ENCODE assay signal across 10 mouse cellular contexts in the genomic region with DNA sequence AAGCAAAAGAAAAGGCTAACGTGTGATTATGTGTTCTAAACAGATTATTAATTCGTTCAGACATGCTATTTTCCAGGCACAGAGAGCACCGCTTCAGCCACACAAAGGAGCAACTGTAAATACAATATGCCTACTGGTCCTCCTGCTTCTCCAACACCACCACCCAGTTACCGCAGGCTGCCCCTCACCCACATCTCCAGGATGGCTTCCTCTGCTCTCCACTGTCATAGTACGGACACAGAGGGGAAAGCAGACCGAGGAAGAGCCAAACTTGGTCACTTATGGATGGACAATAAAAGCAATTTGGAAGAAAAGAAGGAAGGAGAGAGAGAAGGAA.
DNase-seq lines count a peak whose midpoint lies in the region; ATAC-seq and TF ChIP-seq lines count a peak whose summit lies in the region.
"Had no signal": no experiment of that assay in that cellular context is flagged by ENCODE, and none has a peak within 500 bp of the region (broad histone marks: within the 10 kb centered on the region; RNA-seq: fewer than 3 reads in every experiment).

No protein-coding gene starts in this region.

- H3K4me2 ChIP-seq in lung, postnatal 0 days (replicated peaks; ENCODE audit: low read depth, low read length), result no peak overlapping the region; the same call in 1 of the 2 replicates
- H3K4me2 ChIP-seq in limb, embryonic 11.5 days (ENCODE audit: low read depth, severe bottlenecking), result peak overlapping the region; percentile 26; the same call in 1 of the 2 replicates
- peak overlapping the region; percentile 35 for H3K4me2 ChIP-seq in stomach, embryonic 14.5 days (replicated peaks; ENCODE audit: low read depth, low read length)

- no peak for ATAC-seq in lung, postnatal 0 days
- no peak for ATAC-seq in limb, embryonic 11.5 days (ENCODE audit: insufficient number of reproducible peaks, low FRiP score, low TSS enrichment, low read depth)
- ATAC-seq in stomach, embryonic 14.5 days (ENCODE audit: insufficient number of reproducible peaks, insufficient read depth, low FRiP score, low read depth), result no peak

- 51% methylated on average over 6 of the region's 6 CpGs for WGBS in lung, postnatal 0 days
- WGBS in limb, embryonic 11.5 days, result 52% methylated on average over 6 of the region's 6 CpGs
- 39% methylated on average over 6 of the region's 6 CpGs for WGBS in stomach, embryonic 14.5 days

- TF ChIP-seq CTCF in lung, postnatal 0 days (IDR thresholded peaks at IDR 0.05), result no peak

- TF ChIP-seq EP300 in lung, postnatal 0 days (IDR thresholded peaks at IDR 0.05), result 0 out of 2 replicates have a peak, but pooled peaks have one; percentile 11

- no peak overlapping the region for H3K4me3 ChIP-seq in lung, postnatal 0 days (ENCODE audit: low read depth, low read length)
- H3K4me3 ChIP-seq in limb, embryonic 11.5 days (ENCODE audit: low read depth, low read length), result no peak overlapping the region
- no peak overlapping the region for H3K4me3 ChIP-seq in stomach, embryonic 14.5 days (ENCODE audit: low read depth, low read length)

- no peak overlapping the region for H3K27ac ChIP-seq in lung, postnatal 0 days (ENCODE audit: low read length)
- H3K27ac ChIP-seq in limb, embryonic 11.5 days (replicated peaks; ENCODE audit: low read depth, low read length), result no peak overlapping the region
- H3K27ac ChIP-seq in stomach, embryonic 14.5 days (ENCODE audit: low read length), result peak overlapping the region; percentile 84

- no peaks in the 10 kb centered on the region for H3K9me3 ChIP-seq in lung, postnatal 0 days (ENCODE audit: low read length)
- H3K9me3 ChIP-seq in limb, embryonic 11.5 days (ENCODE audit: control insufficient read depth, low read length), result no peaks in the 10 kb centered on the region
- no peaks in the 10 kb centered on the region for H3K9me3 ChIP-seq in stomach, embryonic 14.5 days (ENCODE audit: control insufficient read depth, low read depth, low read length)

- no peaks in the 10 kb centered on the region for H3K4me1 ChIP-seq in lung, postnatal 0 days (ENCODE audit: insufficient read depth, low read depth, low read length)
- no peaks in the 10 kb centered on the region for H3K4me1 ChIP-seq in limb, embryonic 11.5 days (ENCODE audit: control insufficient read depth, insufficient read depth, low read length)
- peaks cover 24% of the 10 kb centered on the region; the same call in 1 of the 2 replicates for H3K4me1 ChIP-seq in stomach, embryonic 14.5 days (ENCODE audit: control insufficient read depth, insufficient read depth, low read length)

- H3K36me3 ChIP-seq in lung, postnatal 0 days (ENCODE audit: insufficient read depth, low read length), result no peaks in the 10 kb centered on the region
- no peaks in the 10 kb centered on the region for H3K36me3 ChIP-seq in limb, embryonic 11.5 days (ENCODE audit: control insufficient read depth, insufficient read depth, low read length)
- no peaks in the 10 kb centered on the region for H3K36me3 ChIP-seq in stomach, embryonic 14.5 days (ENCODE audit: control insufficient read depth, insufficient read depth, low read length)

- H3K9ac ChIP-seq in lung, postnatal 0 days (replicated peaks; ENCODE audit: low read depth), result no peak overlapping the region
- H3K9ac ChIP-seq in limb, embryonic 11.5 days (ENCODE audit: low read length), result 0 out of 2 replicates have a peak overlapping the region, but pooled peaks have one; percentile 9
- H3K9ac ChIP-seq in stomach, embryonic 14.5 days (replicated peaks; ENCODE audit: low read depth, low read length), result no peak overlapping the region

- H3K27me3 ChIP-seq in lung, postnatal 0 days (replicated peaks; ENCODE audit: insufficient read depth, low read length), result no peaks in the 10 kb centered on the region
- no peaks in the 10 kb centered on the region for H3K27me3 ChIP-seq in limb, embryonic 11.5 days (ENCODE audit: control insufficient read depth, insufficient read depth, low read length)
- H3K27me3 ChIP-seq in stomach, embryonic 14.5 days (ENCODE audit: control insufficient read depth, insufficient read depth, low read length), result no peaks in the 10 kb centered on the region

- peak; percentile 42 for DNase-seq in embryo, embryonic 9.5 days (ENCODE audit: extremely low spot score)
- DNase-seq in embryo, embryonic 10.5 days (ENCODE audit: low spot score), result no peak
- DNase-seq in lung, postnatal 0 days (ENCODE audit: low spot score), result no peak
- DNase-seq in lung, adult 18-20 months, result no peak
- no peak for DNase-seq in limb, embryonic 11.5 days (ENCODE audit: low spot score)
- DNase-seq in left cerebral cortex, adult 18-20 months (ENCODE audit: low spot score in 2 of 2), result no peak
- no peak for DNase-seq in right cerebral cortex, postnatal 14 days
- DNase-seq: gastrocnemius, postnatal 14 days; layer of hippocampus, postnatal 36 days had no signal
